Mouse (Mus musculus) C2C12 (cell line): ENCODE data around the gene Lamb3.

Source experiments
- CEBPB ChIP-seq: IDR thresholded peaks from one replicate; pipeline ENCODE4 v1.6.1; 2011; ENCODE audit warnings: low read depth, mild to moderate bottlenecking, control low read depth, moderate library complexity
- CTCF ChIP-seq: IDR thresholded peaks from one replicate; pipeline ENCODE4 v1.5.1; 2011; ENCODE audit not compliant: control insufficient read depth, insufficient read depth, insufficient read length
- FOSL1 ChIP-seq: IDR thresholded peaks from one replicate; pipeline ENCODE4 v1.8.0; 2011; ENCODE audit warnings: mild to moderate bottlenecking, low read length; ENCODE audit not compliant: poor library complexity, insufficient read depth, severe bottlenecking
- MAX ChIP-seq: IDR thresholded peaks from one replicate; pipeline ENCODE4 v1.6.1; 2011; ENCODE audit warnings: mild to moderate bottlenecking, control low read depth
- MYOD1 ChIP-seq: IDR thresholded peaks from one replicate; pipeline ENCODE4 v1.6.1; 2011; ENCODE audit warnings: low read depth; ENCODE audit not compliant: control insufficient read depth, insufficient read length
- MYOG ChIP-seq: IDR thresholded peaks from one replicate; pipeline ENCODE4 v1.6.1; 2011; ENCODE audit not compliant: control insufficient read depth, insufficient read length; ENCODE audit errors: extremely low read depth
- USF1 ChIP-seq: IDR thresholded peaks from one replicate; pipeline ENCODE4 v1.6.1; 2011; ENCODE audit warnings: low read depth, mild to moderate bottlenecking, control low read depth, moderate library complexity

GRCm38 (mm10) chr1:193315705-193316357 is 108.3 kb downstream of the Lamb3 start:
- no peak for TF ChIP-seq CEBPB
- TF ChIP-seq CTCF = no peak
- TF ChIP-seq FOSL1 = no peak
- TF ChIP-seq MYOD1 = no peak
- no peak for TF ChIP-seq MAX
- TF ChIP-seq MYOG = no peak
- no peak for TF ChIP-seq USF1
